Mouse (Mus musculus): ENCODE results near the gene Trub2.

Trub2 gene

DNA sequence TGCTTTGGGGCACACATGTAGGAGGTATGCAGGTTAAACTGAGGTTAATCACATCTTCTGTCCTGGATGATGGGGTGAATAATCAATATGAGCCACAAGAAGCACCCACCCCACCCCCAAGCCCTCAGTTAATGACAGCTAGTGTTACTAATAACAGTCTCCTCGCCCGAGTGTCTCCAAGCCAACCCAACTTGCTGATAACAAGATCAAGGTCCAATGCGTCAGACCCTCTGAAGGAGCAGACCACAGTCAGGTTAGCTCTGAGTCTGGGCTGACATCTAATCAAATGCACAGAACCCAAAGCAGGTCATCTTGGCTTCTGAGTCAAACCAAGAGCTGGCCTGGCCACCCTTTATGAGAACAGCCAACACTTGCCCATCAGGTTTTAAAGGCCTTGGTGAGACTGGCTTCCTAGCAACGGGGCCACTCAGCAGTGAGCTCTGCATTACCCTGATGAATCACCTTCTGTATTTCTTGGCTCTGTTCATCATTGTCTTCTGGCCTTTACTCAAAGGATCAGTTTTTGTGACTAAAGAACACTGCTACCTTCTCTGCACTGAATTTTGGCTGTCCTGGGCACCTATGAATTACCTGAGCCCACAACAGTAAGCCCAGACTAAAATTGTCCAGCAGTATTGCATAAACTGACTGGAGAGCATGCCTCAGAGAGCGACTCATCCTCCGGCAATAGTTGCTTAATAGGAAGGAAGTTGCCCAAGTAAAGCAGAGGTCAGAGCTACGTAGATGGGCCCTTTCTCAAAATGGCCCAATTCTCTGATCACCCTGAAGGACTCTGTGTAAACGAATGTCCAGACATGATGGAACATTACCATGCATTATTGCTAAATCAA, 16.5 kb downstream of the Trub2 start:
- no peak for DNase-seq

DNA sequence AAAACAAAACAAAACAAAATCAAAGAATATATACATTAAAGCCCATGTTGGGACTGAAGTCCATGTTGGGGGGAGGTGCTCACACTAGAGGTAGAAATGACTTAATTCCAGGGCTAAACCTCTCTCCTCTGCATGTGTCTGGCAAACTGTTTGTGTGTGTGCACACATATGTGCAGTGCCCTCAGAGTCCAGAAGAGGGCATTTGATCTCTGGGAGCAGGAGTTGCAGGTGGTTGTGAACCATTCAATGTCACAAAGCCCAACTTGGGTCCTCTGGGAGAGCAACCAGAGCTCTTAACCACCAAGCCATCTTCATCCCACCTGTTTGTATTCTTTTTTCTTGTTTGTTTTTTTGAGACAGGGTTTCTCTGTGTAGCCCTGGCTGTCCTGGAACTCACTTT, 18.1 kb downstream of the Trub2 start:
- no peak for DNase-seq

DNA sequence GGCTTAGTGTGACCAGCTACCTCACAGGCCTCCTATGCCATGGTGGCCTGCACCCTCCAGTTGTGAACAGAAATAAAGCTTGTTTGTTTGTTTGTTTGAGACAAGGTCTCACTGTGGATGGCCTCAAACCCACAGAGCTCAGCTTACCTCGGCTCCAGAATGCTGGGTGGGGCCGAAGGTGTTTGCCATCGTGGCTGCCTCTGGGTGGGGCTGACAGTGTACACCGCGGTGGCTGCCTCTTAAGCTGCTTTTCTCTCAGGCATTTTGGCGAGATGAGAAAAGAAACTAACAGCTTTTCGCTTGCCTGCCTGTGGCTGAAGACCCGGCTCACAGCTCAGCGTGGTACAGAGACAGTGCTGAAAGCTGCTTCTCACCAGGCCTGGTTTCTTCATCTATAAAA, 19.4 kb downstream of the Trub2 start:
- no peak for DNase-seq

DNA sequence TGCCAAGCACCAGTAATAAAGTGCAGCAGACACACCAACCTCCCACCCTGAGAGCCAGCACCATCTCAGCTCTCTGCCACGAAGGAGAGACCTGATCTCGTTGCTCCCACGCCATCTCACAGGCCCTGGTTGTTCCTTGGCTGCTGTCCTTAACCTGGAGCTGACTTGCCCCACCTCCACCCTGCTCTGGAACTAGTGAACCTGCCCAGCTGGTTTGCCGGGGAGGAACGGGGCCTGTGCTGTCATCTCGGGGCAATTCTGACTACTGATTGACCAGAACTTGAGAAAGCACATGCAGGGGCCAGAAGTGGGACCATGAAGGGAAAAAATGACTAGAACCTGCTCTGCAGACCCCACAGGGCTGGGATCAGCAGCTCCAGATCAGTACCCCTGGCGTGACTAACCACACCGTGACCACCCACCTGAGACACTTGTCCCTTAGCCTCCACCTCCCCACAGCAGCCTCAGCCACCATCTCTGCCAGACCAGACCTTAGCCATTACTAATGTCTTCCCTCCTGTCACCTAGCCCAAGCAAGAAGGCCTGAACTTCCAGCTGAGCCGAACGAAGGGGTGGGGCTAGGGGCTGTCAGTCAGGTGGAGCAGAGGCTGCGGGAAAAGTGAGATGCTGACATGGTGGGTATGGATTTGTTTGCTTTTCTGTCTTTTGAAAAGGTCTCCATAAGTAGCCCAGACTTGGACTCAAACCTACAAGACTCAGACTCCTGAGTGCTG, 20.2 kb downstream of the Trub2 start:
- no peak for DNase-seq

DNA sequence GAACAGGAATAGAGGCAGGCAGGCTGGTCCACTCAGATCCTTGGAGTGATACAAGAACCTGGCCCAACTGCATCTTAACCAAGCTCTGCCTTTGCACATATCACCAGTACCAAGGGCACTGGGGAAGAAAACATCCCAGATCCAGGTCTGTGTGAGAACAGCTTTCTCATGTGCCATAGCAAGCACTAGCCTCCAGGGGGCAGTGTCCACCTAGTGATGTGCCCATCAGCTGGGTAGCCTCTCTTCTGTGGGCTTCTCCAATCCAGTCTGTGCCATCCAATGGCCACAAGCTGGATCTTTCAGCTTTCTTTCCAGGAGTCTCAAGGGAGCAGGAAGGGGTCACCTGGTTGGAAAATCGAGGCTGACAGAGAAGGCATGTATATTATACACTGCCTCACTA, 23.5 kb downstream of the Trub2 start:
- peak; percentile 78 for DNase-seq

DNA sequence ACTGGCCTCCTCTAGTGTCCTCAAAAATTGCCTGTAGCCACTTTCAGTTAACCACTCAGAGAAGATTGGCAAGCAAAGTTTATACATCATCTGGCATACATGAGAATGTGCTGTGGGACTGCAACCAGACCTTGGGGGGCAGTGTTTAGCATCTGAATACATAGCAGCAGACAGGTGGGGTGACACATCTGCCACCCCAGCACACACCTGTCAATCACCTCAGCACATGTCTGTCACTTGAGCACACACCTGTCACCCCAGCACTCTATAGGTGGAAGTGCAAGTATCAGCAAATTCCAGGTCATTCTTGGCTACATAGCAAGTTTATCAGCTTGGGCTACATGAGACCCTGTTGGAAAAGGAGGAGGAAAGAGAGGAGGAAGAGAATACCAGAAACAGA, 32.6 kb downstream of the Trub2 start:
- no peak for DNase-seq

DNA sequence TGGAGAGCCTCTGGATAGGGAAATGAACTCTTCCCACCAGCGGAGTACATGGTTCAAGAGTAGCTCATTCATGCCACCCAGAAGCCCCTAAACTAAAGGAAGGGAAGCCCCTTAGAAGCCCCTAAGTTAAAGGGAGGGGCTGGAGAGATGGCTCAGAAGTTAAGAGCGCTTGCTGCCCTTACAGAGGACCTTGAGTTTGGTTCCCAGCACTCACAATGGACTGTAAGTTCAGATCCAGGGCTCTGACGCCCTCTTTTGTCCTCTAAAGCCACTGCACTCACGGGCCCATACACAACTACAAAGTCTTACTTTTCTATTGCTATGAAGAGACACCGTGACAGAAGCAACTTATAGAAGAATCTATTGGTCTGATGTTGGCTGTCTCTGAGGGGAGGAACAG, 35.9 kb downstream of the Trub2 start:
- no peak for DNase-seq

DNA sequence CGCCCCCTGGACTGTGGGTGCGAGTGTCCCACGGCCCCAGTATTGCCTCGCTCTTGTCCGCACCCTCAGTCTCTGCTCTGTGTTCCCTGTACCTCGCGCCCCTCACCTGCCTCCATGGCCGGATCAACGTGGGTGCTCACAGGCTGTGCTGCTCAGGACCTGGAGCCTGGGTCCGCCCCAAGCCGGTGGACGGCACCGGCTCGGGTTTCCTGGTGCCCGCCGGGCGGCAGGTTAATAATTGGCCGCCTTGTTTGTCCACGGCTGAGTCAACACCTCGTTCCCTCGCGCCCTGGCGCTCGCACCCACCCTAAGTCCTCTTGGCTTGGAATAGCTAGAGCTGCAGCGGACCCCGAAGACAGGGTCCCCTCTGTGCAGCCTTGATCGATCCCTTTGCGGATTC, 36.8 kb downstream of the Trub2 start, which contains the start of gene Gm13420:
TSS of gene Gm13420 (minus strand) at position 189 of the 400 bp plus-strand sequence.
- DNase-seq = peak; percentile 30

DNA sequence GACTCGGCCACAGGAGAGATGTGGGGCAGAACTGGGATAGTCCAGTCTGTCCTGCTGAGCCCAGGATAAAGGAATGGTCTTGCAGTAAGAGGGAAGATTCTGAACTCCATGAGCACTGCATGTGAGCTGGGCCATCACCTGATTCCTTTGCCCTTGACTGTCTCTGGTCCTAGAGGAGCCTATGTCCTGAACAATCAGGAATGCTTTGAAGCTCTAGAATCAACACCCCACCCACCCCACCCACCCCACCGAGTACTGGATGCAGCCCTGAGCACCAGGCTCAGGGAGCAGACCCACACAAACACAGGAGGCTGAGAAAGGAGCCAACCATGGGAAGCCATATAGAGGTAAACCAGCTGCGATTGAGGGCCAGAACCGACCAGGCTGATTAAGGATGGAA, 39.8 kb downstream of the Trub2 start:
- no peak for DNase-seq

DNA sequence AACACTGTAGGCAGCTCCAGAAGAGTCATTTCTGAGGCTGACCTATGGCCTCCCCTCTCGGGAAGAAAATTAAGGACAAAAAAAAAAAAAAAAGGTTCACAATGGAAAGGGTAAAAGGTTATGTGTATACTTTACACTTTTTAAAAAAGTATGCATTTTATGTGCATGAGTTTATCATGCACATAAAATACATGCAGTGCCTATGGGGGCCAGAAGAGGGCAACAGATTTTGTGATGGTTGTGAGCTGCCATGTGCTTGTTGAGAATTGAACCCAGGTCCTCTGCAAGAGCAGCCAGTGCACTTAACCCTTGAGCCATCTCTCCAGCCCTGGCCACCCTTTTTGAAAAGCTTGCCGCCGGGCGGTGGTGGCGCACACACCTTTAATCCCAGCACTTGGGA, 40.5 kb downstream of the Trub2 start:
- DNase-seq = no peak

DNA sequence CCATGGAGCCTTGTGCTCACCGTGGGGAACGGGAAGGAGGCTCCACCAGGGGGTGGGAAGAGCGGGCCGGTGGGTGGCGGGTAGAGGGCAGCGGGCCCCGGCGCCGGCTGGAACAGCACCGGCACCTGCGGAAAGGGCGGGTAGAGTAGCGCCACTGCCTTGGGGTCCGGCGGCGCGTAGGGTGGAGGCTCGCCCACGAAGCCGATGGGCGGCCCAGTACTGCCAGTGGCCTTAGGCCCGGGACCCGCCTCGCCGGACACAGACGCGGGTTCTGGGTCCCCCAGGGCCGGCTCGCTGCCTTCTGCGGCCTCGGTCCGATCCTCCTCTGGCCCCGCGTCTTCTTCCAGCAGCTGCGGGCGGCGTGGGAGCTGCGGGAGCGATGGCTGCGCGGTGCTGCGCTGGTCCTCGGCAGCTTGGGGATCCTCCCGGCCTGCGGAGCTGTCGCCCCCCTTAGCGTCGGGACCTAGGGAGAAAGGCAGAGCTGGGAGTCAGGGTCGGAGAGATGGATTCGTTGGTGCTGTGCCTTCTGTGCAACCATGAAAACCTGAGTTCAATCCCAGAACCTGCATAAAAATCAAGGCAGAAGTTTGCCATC, 41.0 kb downstream of the Trub2 start:
- DNase-seq = no peak

DNA sequence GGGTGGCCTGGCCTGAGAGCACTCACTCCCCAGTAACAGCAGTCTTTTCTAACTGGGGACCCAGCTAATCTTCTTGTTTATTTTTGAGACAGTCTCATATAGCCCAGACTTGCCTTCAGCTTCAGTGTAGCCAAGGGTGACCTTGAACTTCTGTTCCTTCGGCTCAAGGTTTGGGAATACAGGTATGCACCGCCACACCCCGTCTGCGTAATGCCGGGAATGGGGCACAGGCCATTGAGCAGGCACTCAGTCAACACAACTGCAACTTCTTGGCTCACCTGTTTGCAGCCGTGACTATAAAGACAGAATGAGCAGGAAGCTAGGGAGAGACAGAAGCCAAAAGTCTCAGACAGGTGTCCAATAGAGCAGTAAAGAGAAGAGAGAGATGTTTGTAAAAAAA, 44.0 kb downstream of the Trub2 start:
- no peak for DNase-seq

DNA sequence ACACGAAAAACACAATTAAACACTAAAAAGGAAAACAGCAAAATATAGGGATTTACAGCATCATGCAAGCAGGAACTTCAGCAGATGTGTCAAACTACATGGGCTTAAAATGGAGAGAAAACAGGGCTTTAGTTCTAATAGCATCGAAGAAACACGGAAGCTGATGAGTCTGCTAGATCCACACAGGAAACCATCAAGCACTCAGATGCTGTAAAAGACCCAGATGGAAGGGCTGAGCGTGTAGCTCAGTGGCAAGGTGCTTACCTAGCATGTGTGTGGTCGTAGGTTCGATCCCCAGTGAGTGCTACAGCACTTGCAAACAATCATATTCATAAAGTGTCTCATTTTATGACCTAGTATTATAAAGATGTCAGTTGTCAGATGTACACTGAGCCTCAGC, 47.1 kb downstream of the Trub2 start:
- no peak for DNase-seq

DNA sequence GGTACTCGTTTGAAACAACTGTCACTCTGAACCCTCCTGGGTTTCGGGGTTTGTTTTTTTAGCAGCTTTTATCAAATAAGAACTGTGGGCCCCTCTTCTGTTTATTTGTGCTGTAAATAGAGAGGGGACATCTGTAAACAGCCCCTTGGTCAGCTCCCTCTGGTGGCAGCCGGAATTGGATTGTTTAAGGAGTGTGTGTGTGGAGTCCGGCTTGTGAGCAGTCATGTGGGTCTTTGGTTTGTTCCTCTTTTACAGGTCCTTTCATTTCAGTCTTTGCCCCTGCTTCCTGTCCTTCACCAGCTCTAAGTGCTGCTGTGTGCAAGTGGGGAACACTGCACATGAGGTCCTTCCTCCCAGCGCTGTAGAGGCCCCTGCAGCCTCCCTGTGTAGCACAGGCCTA, 48.9 kb downstream of the Trub2 start:
- no peak for DNase-seq

DNA sequence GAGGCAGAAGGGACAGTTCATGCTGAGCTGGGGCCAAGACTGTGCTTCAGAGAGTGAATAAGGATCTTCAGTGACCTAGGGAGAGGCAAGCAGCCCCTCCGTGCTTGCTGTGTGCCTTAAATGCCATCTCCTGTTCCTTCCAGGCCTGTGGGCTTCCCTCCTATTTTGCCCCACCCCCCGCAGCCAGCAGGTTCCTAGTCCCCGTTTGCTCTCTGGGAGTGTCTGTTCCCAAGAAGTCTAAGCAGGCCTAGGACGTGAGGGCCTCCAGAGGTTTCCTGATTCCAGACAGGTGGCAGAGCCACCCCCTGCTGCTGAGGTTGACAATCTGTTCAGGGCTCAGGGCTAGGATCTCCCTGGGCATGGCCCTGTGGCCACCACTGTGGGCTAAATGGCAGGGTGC, 49.5 kb downstream of the Trub2 start:
- DNase-seq = no peak

DNA sequence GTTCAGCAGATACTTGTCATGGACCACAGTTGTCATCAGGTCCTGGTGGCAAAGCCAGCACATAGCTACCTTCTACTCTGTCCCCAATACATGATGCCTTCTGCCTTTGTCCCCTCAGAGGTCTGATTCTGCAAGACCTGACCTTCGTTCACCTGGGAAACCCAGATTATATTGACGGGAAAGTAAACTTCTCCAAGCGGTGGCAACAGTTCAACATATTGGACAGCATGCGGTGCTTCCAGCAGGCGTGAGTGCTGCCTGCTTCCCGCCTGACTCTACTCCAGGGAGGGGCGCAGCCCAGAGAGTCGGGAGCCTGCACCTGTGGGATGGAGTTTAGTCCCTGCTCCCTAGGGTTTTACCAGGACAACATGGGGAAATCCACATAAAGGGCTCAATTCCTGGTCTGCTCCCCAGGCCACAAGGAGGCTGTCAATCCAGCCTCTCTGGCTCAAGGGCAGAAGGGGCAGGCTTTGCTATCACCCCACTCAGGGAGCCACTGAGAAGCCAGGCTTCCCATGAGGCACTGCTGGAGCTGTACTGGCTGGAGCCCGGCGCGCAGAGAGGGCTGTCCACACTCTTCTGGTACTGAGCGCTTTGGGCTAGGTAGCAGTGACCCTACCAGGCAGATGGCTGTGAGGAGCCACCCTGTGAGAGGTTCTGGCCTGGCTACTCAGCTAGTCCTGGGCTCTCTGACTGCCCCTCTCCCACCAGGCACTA, 50.9 kb downstream of the Trub2 start:
- no peak for DNase-seq

DNA sequence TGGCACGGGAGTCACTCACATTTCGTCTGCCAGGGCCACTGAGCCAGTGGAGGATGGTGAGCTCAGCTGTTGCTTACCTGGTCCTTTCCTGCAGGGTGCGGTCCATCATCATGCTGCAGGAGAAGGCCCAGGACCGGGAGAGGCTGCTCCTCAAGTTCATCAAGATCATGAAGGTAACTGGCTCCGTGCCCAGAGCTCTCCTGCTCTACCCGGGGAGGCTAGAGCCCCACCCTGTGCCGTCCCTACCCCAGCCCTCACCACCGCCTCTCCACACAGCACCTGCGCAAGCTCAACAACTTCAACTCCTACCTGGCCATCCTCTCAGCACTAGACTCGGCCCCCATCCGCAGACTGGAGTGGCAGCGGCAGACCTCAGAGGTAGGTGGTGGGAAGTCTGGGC, 52.6 kb downstream of the Trub2 start:
- DNase-seq = peak; percentile 46

DNA sequence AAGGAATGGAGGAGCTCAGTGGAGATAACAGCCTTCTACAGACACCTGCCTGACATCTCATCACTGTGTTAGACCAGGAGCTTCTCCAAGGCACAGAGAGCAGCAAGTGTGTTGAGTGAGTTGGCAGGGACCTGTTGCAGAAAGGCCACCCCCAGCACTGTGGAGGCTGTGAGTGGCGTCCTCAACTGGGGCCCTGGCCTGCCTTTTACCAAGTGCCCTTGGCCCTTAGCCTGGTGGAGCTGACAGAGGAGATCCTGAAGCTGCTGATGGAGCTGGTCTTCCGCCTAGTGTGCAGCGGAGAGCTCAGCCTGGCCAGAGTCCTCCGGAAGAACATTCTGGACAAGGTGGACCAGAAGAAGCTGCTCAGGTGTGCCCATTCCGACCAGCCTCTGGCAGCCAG, 55.0 kb downstream of the Trub2 start:
- DNase-seq = no peak

DNA sequence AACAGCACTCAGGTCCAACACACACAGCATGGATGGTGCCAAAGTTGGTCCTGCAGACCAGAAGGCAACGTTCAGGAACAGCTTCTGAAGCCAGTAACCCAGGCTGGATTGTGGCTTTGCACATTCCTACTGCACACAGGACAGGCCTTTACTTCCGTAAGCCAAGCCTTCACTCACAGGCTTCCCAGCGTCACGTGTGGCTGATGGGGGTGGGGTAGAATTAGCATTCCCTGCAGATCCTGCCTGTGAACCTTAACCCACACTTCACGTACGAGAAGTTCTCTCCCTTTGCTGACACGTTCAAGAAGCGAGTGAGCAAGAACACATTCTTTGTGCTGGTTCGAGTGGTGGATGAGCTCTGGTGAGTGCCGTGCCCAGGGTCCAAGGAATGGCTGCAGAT, 55.7 kb downstream of the Trub2 start:
- DNase-seq = no peak

DNA sequence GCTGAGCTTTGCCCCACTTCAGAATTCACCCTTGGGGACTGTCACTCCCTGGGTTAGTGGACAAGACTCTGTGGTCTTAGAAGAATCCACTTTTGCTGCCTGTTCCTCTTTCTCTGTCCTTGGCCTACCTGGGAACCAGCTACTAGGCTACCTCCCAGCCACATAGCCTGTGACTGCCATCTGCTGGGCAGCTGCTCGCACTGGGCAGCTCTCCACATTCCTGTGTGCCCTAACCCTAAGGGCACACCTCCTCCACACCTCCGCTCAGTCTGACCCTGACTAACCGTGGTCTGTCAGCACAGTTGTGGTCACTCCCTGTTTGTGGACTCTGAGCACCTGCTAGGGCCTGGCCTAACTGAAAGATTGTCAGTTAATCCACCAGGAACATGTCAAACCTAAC, 56.8 kb downstream of the Trub2 start:
- peak; percentile 57 for DNase-seq

DNA sequence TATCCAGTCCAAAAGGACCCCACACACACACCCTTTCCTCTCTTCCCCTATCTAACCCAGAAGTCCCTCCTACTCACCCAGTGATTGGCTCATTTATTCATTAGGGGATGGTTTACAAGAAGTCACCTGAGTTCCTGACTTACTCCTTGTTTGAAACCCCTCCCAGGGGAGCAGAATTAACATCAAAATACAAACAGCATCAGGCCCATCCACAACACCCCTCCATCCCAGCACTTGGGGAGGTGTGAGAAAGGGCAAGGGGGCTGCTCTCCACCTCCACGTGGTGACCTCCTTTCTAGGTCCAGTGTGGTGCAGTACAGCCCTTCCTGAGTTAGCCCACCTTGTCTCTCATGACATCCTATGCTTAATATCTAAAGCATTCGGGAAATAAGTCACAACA, 58.8 kb downstream of the Trub2 start:
- DNase-seq = no peak

DNA sequence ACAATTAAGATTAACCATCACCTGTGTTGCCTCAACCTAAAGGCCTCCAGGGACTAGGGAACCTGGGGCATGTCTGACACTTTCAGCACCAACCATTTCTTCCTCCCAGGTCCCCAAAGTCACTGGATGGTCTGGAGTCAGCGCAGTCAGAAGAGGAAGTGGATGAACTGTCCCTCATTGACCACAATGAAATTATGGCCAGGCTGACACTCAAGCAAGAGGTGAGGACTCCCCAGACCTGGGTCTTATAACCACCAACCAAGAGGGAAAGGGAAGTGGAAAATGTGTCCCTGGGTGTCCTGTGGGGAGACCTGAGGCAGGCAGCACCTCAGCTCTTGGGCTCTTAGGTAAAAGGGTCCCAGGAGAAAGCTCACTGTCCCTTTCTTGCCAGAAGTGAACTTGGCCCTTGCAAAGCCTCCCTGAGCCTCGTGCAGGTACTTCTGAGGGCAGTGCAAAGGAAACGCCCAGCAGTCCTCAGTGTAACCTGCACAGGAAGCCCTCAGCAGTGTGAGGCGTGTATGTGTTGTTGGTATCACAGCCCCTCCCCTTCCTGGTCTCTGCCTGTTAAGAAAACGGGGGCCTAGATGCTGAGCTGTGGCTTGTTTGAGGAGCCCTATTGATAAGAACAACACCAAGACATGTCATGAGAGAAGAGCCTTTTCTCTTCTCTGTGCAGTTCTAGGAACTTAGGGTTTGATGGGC, 63.5 kb downstream of the Trub2 start:
- no peak for DNase-seq

DNA sequence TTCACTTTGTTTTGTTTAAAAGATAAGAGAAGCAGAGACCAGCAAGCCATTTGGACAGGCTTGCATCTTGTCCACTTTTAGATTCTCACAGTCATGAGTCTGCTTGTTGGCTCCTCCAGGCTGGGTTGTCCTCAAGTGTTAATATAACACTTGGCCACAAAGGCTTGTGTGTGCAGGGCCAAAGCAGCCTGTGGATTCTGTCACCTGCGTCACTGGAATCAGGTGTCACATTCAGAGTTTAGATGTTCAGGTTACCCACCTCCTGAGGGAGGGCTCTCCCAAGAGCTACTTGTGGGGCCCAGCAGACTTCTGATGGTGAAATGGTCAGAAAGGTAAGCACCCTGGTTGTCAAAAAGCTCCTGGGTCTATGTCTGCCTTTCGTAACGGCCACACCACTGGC, 65.2 kb downstream of the Trub2 start:
- no peak for DNase-seq
